In the genomic region with DNA sequence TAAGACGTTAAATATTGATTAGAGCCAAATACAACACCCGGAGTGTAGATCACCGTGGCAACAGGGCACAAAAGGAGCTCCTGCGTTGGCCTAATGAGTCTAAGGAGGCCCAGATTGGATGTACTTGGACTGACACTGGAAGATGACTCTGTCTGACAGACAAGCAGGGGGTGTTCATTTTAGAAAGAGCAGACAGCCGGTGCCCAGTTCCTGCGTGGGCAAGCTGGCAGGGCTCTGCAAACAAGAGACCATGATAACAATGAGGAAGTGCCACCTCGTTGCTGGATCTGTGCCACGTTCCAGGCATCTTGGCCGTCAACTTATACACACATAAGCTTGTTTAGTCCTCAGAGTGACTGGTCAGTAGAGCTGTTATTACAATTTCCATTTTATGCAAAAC, we compare ENCODE assay signal across 11 mouse cellular contexts.
DNase-seq lines count a peak whose midpoint lies in the region; ATAC-seq lines count a peak whose summit lies in the region.
"Had no signal": no experiment of that assay in that cellular context is flagged by ENCODE, and none has a peak within 500 bp of the region (broad histone marks: within the 10 kb centered on the region; RNA-seq: fewer than 3 reads in every experiment).

No protein-coding gene starts in this region.

- H3K27ac ChIP-seq in forebrain, embryonic 14.5 days (ENCODE audit: low read depth, low read length): no peak overlapping the region
- no peak overlapping the region for H3K27ac ChIP-seq in forebrain, embryonic 12.5 days
- H3K27ac ChIP-seq: limb, embryonic 12.5 days had no signal

- H3K9me3 ChIP-seq in forebrain, embryonic 14.5 days (replicated peaks; ENCODE audit: control insufficient read depth, low read length): no peaks in the 10 kb centered on the region
- H3K9me3 ChIP-seq in forebrain, embryonic 12.5 days: no peaks in the 10 kb centered on the region
- H3K9me3 ChIP-seq: limb, embryonic 12.5 days; neural tube, embryonic 15.5 days had no signal

- H3K27me3 ChIP-seq in forebrain, embryonic 14.5 days (replicated peaks; ENCODE audit: control insufficient read depth, insufficient read depth, low read length): no peaks in the 10 kb centered on the region
- no peaks in the 10 kb centered on the region for H3K27me3 ChIP-seq in forebrain, embryonic 12.5 days
- H3K27me3 ChIP-seq: neural tube, embryonic 15.5 days had no signal

- 51% methylated on average over 9 of the region's 9 CpGs for WGBS in forebrain, embryonic 14.5 days
- WGBS in forebrain, embryonic 12.5 days: 76% methylated on average over 9 of the region's 9 CpGs

- H3K4me3 ChIP-seq in forebrain, embryonic 14.5 days (ENCODE audit: low read depth, low read length): no peak overlapping the region
- H3K4me3 ChIP-seq in forebrain, embryonic 12.5 days (replicated peaks): no peak overlapping the region
- H3K4me3 ChIP-seq: limb, embryonic 12.5 days; neural tube, embryonic 15.5 days had no signal

- H3K4me2 ChIP-seq in forebrain, embryonic 14.5 days (ENCODE audit: low read length): no peak overlapping the region
- H3K4me2 ChIP-seq in forebrain, embryonic 12.5 days: no peak overlapping the region
- H3K4me2 ChIP-seq: limb, embryonic 12.5 days; neural tube, embryonic 15.5 days had no signal

- peak; percentile 18 for DNase-seq in forebrain, embryonic 14.5 days (ENCODE audit: low spot score)
- DNase-seq in brain, adult 2 months (ENCODE audit: low read depth, low spot score): peak; percentile 86
- DNase-seq in layer of hippocampus, adult 8-10 months (ENCODE audit: low spot score in 2 of 2): peak; percentile 65 to 69
- DNase-seq in lung, postnatal 14 days: peak; percentile 5
- no peak for DNase-seq in adrenal gland, postnatal 10 days
- no peak for DNase-seq in thymus, postnatal 25 days
- DNase-seq: kidney, adult 2 months had no signal

- no peak overlapping the region for H3K9ac ChIP-seq in forebrain, embryonic 14.5 days (ENCODE audit: low read length)
- no peak overlapping the region for H3K9ac ChIP-seq in forebrain, embryonic 12.5 days
- H3K9ac ChIP-seq: limb, embryonic 12.5 days; neural tube, embryonic 15.5 days had no signal

- H3K36me3 ChIP-seq in forebrain, embryonic 14.5 days (ENCODE audit: control insufficient read depth, insufficient read depth, low read length): no peaks in the 10 kb centered on the region
- no peaks in the 10 kb centered on the region for H3K36me3 ChIP-seq in forebrain, embryonic 12.5 days (replicated peaks)
- H3K36me3 ChIP-seq: limb, embryonic 12.5 days; neural tube, embryonic 15.5 days had no signal

- no peak for ATAC-seq in forebrain, embryonic 14.5 days
- no peak for ATAC-seq in forebrain, embryonic 12.5 days (ENCODE audit: low FRiP score)
- ATAC-seq in monocyte, adult 5-6 weeks (replicated peaks; ENCODE audit: insufficient number of reproducible peaks, low FRiP score, low TSS enrichment, poor library complexity, severe bottlenecking): no peak

- no peaks in the 10 kb centered on the region for H3K4me1 ChIP-seq in forebrain, embryonic 14.5 days (ENCODE audit: control insufficient read depth, insufficient read depth, low read length)
- peaks cover 5% of the 10 kb centered on the region for H3K4me1 ChIP-seq in forebrain, embryonic 12.5 days
- H3K4me1 ChIP-seq: limb, embryonic 12.5 days had no signal

Comparison
In these comparisons a context has a peak if more than half of its experiments do, and no peak if none do; other contexts are left out.
1. DNase-seq: peak in forebrain, embryonic 14.5 days (single experiment), brain, adult 2 months (single experiment), layer of hippocampus, adult 8-10 months (2 of 2) and lung, postnatal 14 days (single experiment); none in adrenal gland, postnatal 10 days (single experiment) and thymus, postnatal 25 days (single experiment).